Mouse (Mus musculus) inflammation-experienced regulatory T-cells, adult 6 months (primary cell): Measurements from ENCODE around the gene Klhl29. TPM values are rescaled to one million over a fixed set of nuclear protein-coding genes. Genes with fewer than 3 reads are reported as not detected.

Source experiments
- ATAC-seq: one replicate; pipeline ENCODE4 v1.8.0; 2017
- polyA plus RNA-seq, 3 experiments: library from polyadenylated mRNA; unstranded; fragments of 100-300 nt; shearing (Covaris generic); gene quantifications; one replicate each; pipeline ENCODE4 v1.2.1; 2017

Gene Klhl29
- polyA plus RNA-seq, 3 experiments from 2014 or later: 0.33 to 0.42 TPM; not detected in 1

- ATAC-seq: no peak
Observed at GRCm38 (mm10) chr12:5292316-5292715, 83.2 kb downstream of the Klhl29 start.

GRCm38 (mm10) chr12:5285579-5285978 lies 89.9 kb downstream of the Klhl29 start:
- no peak for ATAC-seq

- ATAC-seq: no peak
Observed at GRCm38 (mm10) chr12:5284961-5285360, 90.5 kb downstream of the Klhl29 start.

- ATAC-seq: no peak
Observed at GRCm38 (mm10) chr12:5283654-5284053, 91.8 kb downstream of the Klhl29 start.

- ATAC-seq: no peak
Observed at GRCm38 (mm10) chr12:5282611-5283010, 92.9 kb downstream of the Klhl29 start.

GRCm38 (mm10) chr12:5279873-5280272 lies 95.6 kb downstream of the Klhl29 start:
- ATAC-seq: no peak

GRCm38 (mm10) chr12:5277028-5277427 lies 98.5 kb downstream of the Klhl29 start:
- no peak for ATAC-seq

GRCm38 (mm10) chr12:5275507-5275936 lies 100.0 kb downstream of the Klhl29 start:
- ATAC-seq: no peak

GRCm38 (mm10) chr12:5274519-5274944 lies 101.0 kb downstream of the Klhl29 start:
- no peak for ATAC-seq

GRCm38 (mm10) chr12:5273316-5274047 lies 102.0 kb downstream of the Klhl29 start:
- ATAC-seq: no peak

- ATAC-seq: no peak
Observed at GRCm38 (mm10) chr12:5270527-5270926, 105.0 kb downstream of the Klhl29 start.

- no peak for ATAC-seq
Observed at GRCm38 (mm10) chr12:5269936-5270335, 105.5 kb downstream of the Klhl29 start.

- no peak for ATAC-seq
Observed at GRCm38 (mm10) chr12:5269061-5269460, 106.4 kb downstream of the Klhl29 start.

GRCm38 (mm10) chr12:5268188-5268612 lies 107.3 kb downstream of the Klhl29 start:
- no peak for ATAC-seq

- ATAC-seq: no peak
Observed at GRCm38 (mm10) chr12:5267271-5268187, 108.0 kb downstream of the Klhl29 start.

GRCm38 (mm10) chr12:5266773-5267172 lies 108.7 kb downstream of the Klhl29 start:
- ATAC-seq: no peak

GRCm38 (mm10) chr12:5261476-5261875 lies 114.0 kb downstream of the Klhl29 start:
- no peak for ATAC-seq

- no peak for ATAC-seq
Observed at GRCm38 (mm10) chr12:5258779-5259178, 116.7 kb downstream of the Klhl29 start.

GRCm38 (mm10) chr12:5257174-5257573 lies 118.3 kb downstream of the Klhl29 start:
- ATAC-seq: no peak

- ATAC-seq: no peak
Observed at GRCm38 (mm10) chr12:5255079-5255478, 120.4 kb downstream of the Klhl29 start.

GRCm38 (mm10) chr12:5254246-5254982 lies 121.1 kb downstream of the Klhl29 start:
- no peak for ATAC-seq

GRCm38 (mm10) chr12:5253289-5254005 lies 122.0 kb downstream of the Klhl29 start:
- no peak for ATAC-seq
